Mouse (Mus musculus) B cell, adult (primary cell): Measurements from ENCODE around the gene Rhox1. TPM values are rescaled to one million over a fixed set of nuclear protein-coding genes. Genes with fewer than 3 reads are reported as not detected.

Experiments used
- total RNA-seq: library from RNA; stranded (reverse); gene quantifications from 4 replicates; pipeline ENCODE4 v1.2.4, GENCODE M21; 2023; ENCODE audit not compliant: inconsistent age

The Rhox1 gene
- not detected in 4 replicates for total RNA-seq

DNA sequence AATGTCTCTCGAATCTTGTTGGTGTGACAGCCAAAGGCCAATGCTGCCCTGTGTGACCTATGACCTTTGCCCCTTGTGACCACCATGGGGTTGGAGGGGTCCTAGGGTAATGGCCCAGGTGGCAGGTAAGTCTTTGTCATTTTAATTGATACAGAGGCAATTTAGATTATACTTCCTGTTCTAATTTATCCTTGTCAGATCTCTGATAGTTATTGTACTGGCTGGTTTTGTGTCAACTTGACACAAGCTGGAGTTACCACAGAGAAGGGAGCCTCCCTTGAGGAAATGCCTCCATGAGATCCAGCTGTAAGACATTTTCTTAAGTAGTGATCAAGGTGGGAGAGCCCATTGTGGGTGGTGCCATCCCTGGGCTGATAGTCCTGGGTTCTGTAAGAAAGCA, at the start of gene Rhox1:
Gene Rhox1, minus strand, starts transcription at position 101 of the 400 bp plus-strand sequence.

GRCm38 (mm10) chrX:37265038-37265437, 43.0 kb upstream of the Rhox1 start, which contains the start of gene Rhox4a:
Rhox4a (plus strand) TSS chrX:37265338.

GRCm38 (mm10) chrX:37249619-37250018, 27.6 kb upstream of the Rhox1 start, which contains the start of gene Rhox3a:
Rhox3a (plus strand) TSS chrX:37249919.

GRCm38 (mm10) chrX:37244676-37245075, 22.6 kb upstream of the Rhox1 start, which contains the start of gene Rhox2a:
Rhox2a (plus strand) TSS chrX:37244976.

DNA sequence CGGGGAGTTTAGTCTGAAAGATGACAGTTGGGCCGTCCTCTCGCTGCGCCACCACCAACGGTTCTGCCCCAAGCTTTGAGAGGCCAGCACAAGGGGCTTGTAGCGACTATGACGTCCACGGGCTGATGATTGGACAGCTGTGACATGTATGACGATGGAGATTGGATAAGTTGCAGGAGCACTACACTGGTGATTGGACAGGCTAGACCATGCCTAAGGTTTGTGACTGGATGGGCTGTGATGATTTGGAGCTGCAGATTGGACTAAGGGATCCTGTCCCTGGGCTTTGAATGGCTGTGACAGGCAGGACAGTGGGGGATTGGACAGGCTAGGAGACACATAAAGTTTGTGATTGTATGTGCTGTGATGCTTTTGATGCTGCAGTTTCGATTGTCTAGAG, 11.1 kb downstream of the Rhox1 start, which contains the start of gene Gm9:
Gene Gm9, minus strand, starts transcription at position 101 of the 400 bp plus-strand sequence.

GRCm38 (mm10) chrX:37191105-37191743, 30.8 kb downstream of the Rhox1 start, which contains the start of the genes Ndufa1 and Rnf113a1:
Ndufa1 (minus strand) TSS chrX:37191163.
Rnf113a1 (plus strand) TSS chrX:37191245.

DNA sequence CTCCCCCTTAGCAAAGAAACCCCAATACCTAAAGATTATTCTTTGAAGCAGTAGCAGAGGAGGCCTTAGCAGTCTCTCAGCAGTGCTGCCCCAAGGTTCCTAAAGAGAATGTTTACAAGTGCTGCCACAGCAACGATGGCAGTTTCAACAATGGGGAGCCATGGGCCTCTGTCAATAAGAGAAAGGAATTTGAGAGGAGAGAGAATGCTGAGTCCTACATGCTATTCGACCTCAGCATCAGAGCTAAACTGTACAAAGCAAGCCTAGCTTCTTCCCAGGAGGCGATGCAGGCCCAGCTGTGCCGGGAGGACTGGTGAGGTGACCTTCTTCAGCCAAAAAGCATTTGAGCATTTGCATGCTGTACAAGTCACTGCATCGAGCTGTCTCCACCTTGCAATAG, 53.3 kb downstream of the Rhox1 start, which contains the start of gene Akap14:
Gene Akap14, minus strand, starts transcription at position 101 of the 400 bp plus-strand sequence.

Other genes starting within 250 kb of the Rhox1 start
- 103 to 126 TPM (median 116 TPM) in 4 replicates for gene Sept6, start 230.5 kb downstream of the Rhox1 start, total RNA-seq
- gene Sowahd, start 173.4 kb downstream of the Rhox1 start, total RNA-seq: not detected in 4 replicates
- 1,363 to 1,422 TPM (median 1,391 TPM) in 4 replicates for gene Rpl39, start 136.9 kb downstream of the Rhox1 start, total RNA-seq
- 46.3 to 51.6 TPM (median 49.7 TPM) in 4 replicates for gene Upf3b, start 111.9 kb downstream of the Rhox1 start, total RNA-seq
- gene Nkap, start 95.5 kb downstream of the Rhox1 start, total RNA-seq: 15.6 to 18.2 TPM (median 16.6 TPM) in 4 replicates
- not detected in 4 replicates for gene Akap14, start 53.4 kb downstream of the Rhox1 start, total RNA-seq
- gene Ndufa1, start 31.1 kb downstream of the Rhox1 start, total RNA-seq: 89.5 to 105 TPM (median 95.8 TPM) in 4 replicates
- gene Rnf113a1, start 31.0 kb downstream of the Rhox1 start, total RNA-seq: 1.00 to 1.9 TPM (median 1.2 TPM) in 4 replicates
- gene Gm9, start 11.2 kb downstream of the Rhox1 start, total RNA-seq: not detected in 4 replicates
- gene Rhox2a, start 22.7 kb upstream of the Rhox1 start, total RNA-seq: not detected in 4 replicates
- not detected in 4 replicates for gene Rhox3a, start 27.7 kb upstream of the Rhox1 start, total RNA-seq
- not detected in 4 replicates for gene Rhox4a, start 43.1 kb upstream of the Rhox1 start, total RNA-seq
- gene Rhox3a2, start 157.8 kb upstream of the Rhox1 start, total RNA-seq: not detected in 4 replicates
- gene Rhox4a2, start 168.6 kb upstream of the Rhox1 start, total RNA-seq: not detected in 4 replicates
- not detected in 4 replicates for gene Rhox2b, start 189.8 kb upstream of the Rhox1 start, total RNA-seq
- not detected in 4 replicates for gene Rhox4b, start 210.2 kb upstream of the Rhox1 start, total RNA-seq
- not detected in 4 replicates for gene Rhox2c, start 231.4 kb upstream of the Rhox1 start, total RNA-seq
- gene Rhox3c, start 236.3 kb upstream of the Rhox1 start, total RNA-seq: not detected in 4 replicates